Mouse (Mus musculus) forebrain, embryonic 11.5 days (tissue): ENCODE results near the gene Pus1. TPM values are rescaled to one million over a fixed set of nuclear protein-coding genes. Genes with fewer than 3 reads are reported as not detected.

Experiments
- ATAC-seq: fragments of 200-750 bp; cut with Nextera tagmentation; replicated peaks from 2 replicates; pipeline ENCODE4 v1.8.0; 2017; ENCODE audit warnings: moderate TSS enrichment; ENCODE audit not compliant: low FRiP score
- DNase-seq: peaks from one replicate; pipeline ENCODE4 v3.0.0-alpha.2; 2017; ENCODE audit warnings: low spot score
- H3K27ac ChIP-seq: fragments of 300-500 bp; sonication (generic); 2 replicates; pipeline ENCODE4 v1.5.1; 2014; ENCODE audit warnings: low read depth, low read length
- H3K27me3 ChIP-seq: fragments of 300-500 bp; sonication (generic); 2 replicates; pipeline ENCODE4 v1.6.1; 2014; ENCODE audit warnings: mild to moderate bottlenecking, low read length, mixed read lengths; ENCODE audit not compliant: control insufficient read depth, insufficient read depth
- H3K36me3 ChIP-seq: fragments of 300-500 bp; sonication (generic); 2 replicates; pipeline ENCODE4 v1.6.1; 2014; ENCODE audit warnings: mild to moderate bottlenecking, low read length, moderate library complexity, mixed read lengths; ENCODE audit not compliant: control insufficient read depth, insufficient read depth
- H3K4me1 ChIP-seq: fragments of 300-500 bp; sonication (generic); replicated peaks from 2 replicates; pipeline ENCODE4 v1.6.1; 2014; ENCODE audit warnings: low read length, mixed read lengths; ENCODE audit not compliant: control insufficient read depth, insufficient read depth
- H3K4me2 ChIP-seq: fragments of 300-500 bp; sonication (generic); 2 replicates; pipeline ENCODE4 v1.6.1; 2014; ENCODE audit warnings: low read depth, mild to moderate bottlenecking, low read length, moderate library complexity, mixed read lengths; ENCODE audit not compliant: severe bottlenecking
- H3K4me3 ChIP-seq: fragments of 300-500 bp; sonication (generic); 2 replicates; pipeline ENCODE4 v1.5.1; 2014; ENCODE audit warnings: low read depth, low read length
- H3K9ac ChIP-seq: fragments of 300-500 bp; sonication (generic); 2 replicates; pipeline ENCODE4 v1.6.1; 2014; ENCODE audit warnings: low read length
- H3K9me3 ChIP-seq: fragments of 300-500 bp; sonication (generic); 2 replicates; pipeline ENCODE4 v1.6.1; 2016; ENCODE audit warnings: low read length, mixed read lengths; ENCODE audit not compliant: control insufficient read depth
- WGBS: fragments of 180-500 bp; shearing (Covaris S2); extraction: QIAGEN DNeasy Blood & Tissue Kit; methylation state at CpG from one replicate; pipeline ENCODE4 v1.1.7; 2014; 5-methylcytosine and 5-hydroxymethylcytosine counted together
- polyA plus RNA-seq: library from polyadenylated mRNA; unstranded; fragments of >200 nt; fragmentation: Nextera tagmentation; extraction: Ambion mirVana; gene quantifications from 2 replicates; pipeline ENCODE4 v1.2.1, GENCODE M21; 2014

The Pus1 gene
- polyA plus RNA-seq, 1 experiment from 2014 or later, result 23.2 TPM

- Histone ChIP-seq H3K9me3 (no peaks in the 10 kb centered on the region), H3K9ac (no peak overlapping the region), H3K4me2 (peak overlapping the region; percentile 96), H3K36me3 (no peaks in the 10 kb centered on the region), H3K27me3 (no peaks in the 10 kb centered on the region), H3K4me3 (no peak overlapping the region), H3K27ac (no peak overlapping the region), H3K4me1 (peaks cover 12% of the 10 kb centered on the region; the same call in 1 of the 2 replicates)
- WGBS, result 92% methylated on average over 4 of the region's 4 CpGs
- DNase-seq (no peak), ATAC-seq (no peak)
Measured at GRCm38 (mm10) chr5:110807453-110807852, 27.0 kb upstream of the Pus1 start.

- DNase-seq (no peak), ATAC-seq (no peak)
- Histone ChIP-seq H3K27me3 (no peaks in the 10 kb centered on the region), H3K27ac (no peak overlapping the region), H3K4me3 (no peak overlapping the region), H3K9ac (no peak overlapping the region), H3K4me1 (peaks cover 12% of the 10 kb centered on the region; the same call in 1 of the 2 replicates), H3K36me3 (no peaks in the 10 kb centered on the region), H3K4me2 (no peak overlapping the region), H3K9me3 (no peaks in the 10 kb centered on the region)
- 81% methylated on average over 1 of the region's 1 CpGs for WGBS
Measured at GRCm38 (mm10) chr5:110806676-110807075, 26.2 kb upstream of the Pus1 start.

GRCm38 (mm10) chr5:110806154-110806553 lies 25.7 kb upstream of the Pus1 start:
- H3K9me3 ChIP-seq, result no peaks in the 10 kb centered on the region
- ATAC-seq (no peak), DNase-seq (no peak)
- H3K4me3 ChIP-seq, result no peak overlapping the region
- H3K27me3 ChIP-seq, result no peaks in the 10 kb centered on the region
- WGBS, result 88% methylated on average over 4 of the region's 4 CpGs
- no peak overlapping the region for H3K4me2 ChIP-seq
- peaks cover 12% of the 10 kb centered on the region; the same call in 1 of the 2 replicates for H3K4me1 ChIP-seq
- H3K27ac ChIP-seq, result no peak overlapping the region
- H3K36me3 ChIP-seq, result no peaks in the 10 kb centered on the region; the same call in 1 of the 2 replicates
- no peak overlapping the region for H3K9ac ChIP-seq

GRCm38 (mm10) chr5:110804012-110804743 lies 23.7 kb upstream of the Pus1 start:
- ATAC-seq (no peak), DNase-seq (no peak)
- Histone ChIP-seq H3K36me3 (no peaks in the 10 kb centered on the region; the same call in 1 of the 2 replicates), H3K27me3 (no peaks in the 10 kb centered on the region), H3K9ac (no peak overlapping the region), H3K27ac (no peak overlapping the region), H3K4me3 (no peak overlapping the region), H3K4me1 (peaks cover 12% of the 10 kb centered on the region; the same call in 1 of the 2 replicates), H3K9me3 (no peaks in the 10 kb centered on the region), H3K4me2 (no peak overlapping the region)
- 91% methylated on average over 7 of the region's 7 CpGs for WGBS

- Histone ChIP-seq H3K9me3 (no peaks in the 10 kb centered on the region), H3K9ac (no peak overlapping the region), H3K27ac (no peak overlapping the region), H3K27me3 (no peaks in the 10 kb centered on the region), H3K4me1 (peaks cover 3% of the 10 kb centered on the region; the same call in 1 of the 2 replicates), H3K36me3 (no peaks in the 10 kb centered on the region; the same call in 1 of the 2 replicates), H3K4me2 (no peak overlapping the region), H3K4me3 (no peak overlapping the region)
- ATAC-seq (no peak), DNase-seq (no peak)
Measured at GRCm38 (mm10) chr5:110802809-110803208, 22.4 kb upstream of the Pus1 start.

GRCm38 (mm10) chr5:110802186-110802585 lies 21.7 kb upstream of the Pus1 start:
- H3K36me3 ChIP-seq, result no peaks in the 10 kb centered on the region; the same call in 1 of the 2 replicates
- no peaks in the 10 kb centered on the region for H3K4me1 ChIP-seq
- no peak overlapping the region for H3K4me2 ChIP-seq
- H3K9ac ChIP-seq, result no peak overlapping the region
- 87% methylated on average over 4 of the region's 4 CpGs for WGBS
- ATAC-seq, result no peak
- H3K9me3 ChIP-seq, result no peaks in the 10 kb centered on the region
- no peak for DNase-seq
- H3K27ac ChIP-seq, result no peak overlapping the region
- no peaks in the 10 kb centered on the region for H3K27me3 ChIP-seq
- H3K4me3 ChIP-seq, result no peak overlapping the region

GRCm38 (mm10) chr5:110801036-110801624 lies 20.7 kb upstream of the Pus1 start:
- Histone ChIP-seq H3K4me2 (no peak overlapping the region), H3K4me1 (no peaks in the 10 kb centered on the region), H3K9me3 (no peaks in the 10 kb centered on the region), H3K4me3 (no peak overlapping the region), H3K36me3 (no peaks in the 10 kb centered on the region; the same call in 1 of the 2 replicates), H3K9ac (no peak overlapping the region), H3K27me3 (no peaks in the 10 kb centered on the region), H3K27ac (no peak overlapping the region)
- 89% methylated on average over 3 of the region's 3 CpGs for WGBS
- DNase-seq, result no peak
- ATAC-seq, result no peak

GRCm38 (mm10) chr5:110797696-110798095 lies 17.2 kb upstream of the Pus1 start:
- H3K4me1 ChIP-seq, result no peaks in the 10 kb centered on the region
- H3K36me3 ChIP-seq, result peaks cover 11% of the 10 kb centered on the region
- DNase-seq (no peak), ATAC-seq (no peak)
- no peak overlapping the region for H3K27ac ChIP-seq
- H3K9ac ChIP-seq, result no peak overlapping the region
- H3K4me3 ChIP-seq, result no peak overlapping the region
- no peaks in the 10 kb centered on the region for H3K27me3 ChIP-seq
- H3K9me3 ChIP-seq, result no peaks in the 10 kb centered on the region
- H3K4me2 ChIP-seq, result no peak overlapping the region
- WGBS, result 89% methylated on average over 4 of the region's 4 CpGs
